Mouse (Mus musculus) right cerebral cortex, postnatal 36 days (tissue): ENCODE measurements around the gene Abtb2.

Experiments
- DNase-seq, 2 experiments: peaks; one replicate each; pipeline ENCODE4 v3.0.0; 2022; ENCODE audit warnings: low spot score in 2 of 2, mixed read lengths in 1 of 2

The Abtb2 gene

GRCm38 (mm10) chr2:103618407-103618806 is 52.3 kb downstream of the Abtb2 start:
- no peak for DNase-seq

DNA sequence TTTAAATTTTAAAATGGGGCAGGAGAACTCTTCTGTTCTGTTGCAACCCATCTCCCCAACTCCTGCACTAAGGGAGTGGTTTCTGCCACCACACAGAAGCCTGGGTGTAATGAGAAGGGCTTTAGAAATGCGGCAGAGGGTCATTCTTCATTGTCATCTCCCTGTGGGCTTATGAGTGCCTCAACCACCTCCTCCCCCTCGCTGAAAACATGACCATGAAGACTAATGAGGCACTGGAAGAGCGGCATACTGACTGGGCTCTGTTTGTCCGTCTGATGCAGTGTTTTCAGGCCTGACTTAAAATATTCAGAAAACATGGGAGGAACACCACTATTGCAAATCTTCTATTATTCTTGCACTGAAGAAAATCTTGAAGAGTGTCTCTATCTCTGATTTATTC is 56.8 kb downstream of the Abtb2 start:
- no peak for DNase-seq

- no peak for DNase-seq
Observed at GRCm38 (mm10) chr2:103625349-103625932, 59.3 kb downstream of the Abtb2 start.

GRCm38 (mm10) chr2:103627101-103627500 is 61.0 kb downstream of the Abtb2 start:
- DNase-seq: no peak

- no peak for DNase-seq
Observed at GRCm38 (mm10) chr2:103629956-103630355, 63.8 kb downstream of the Abtb2 start.

- DNase-seq: no peak
Observed at GRCm38 (mm10) chr2:103631293-103631717, 65.2 kb downstream of the Abtb2 start.

- no peak for DNase-seq
Observed at GRCm38 (mm10) chr2:103632136-103632925, 66.2 kb downstream of the Abtb2 start.

GRCm38 (mm10) chr2:103632926-103633250 is 66.8 kb downstream of the Abtb2 start:
- DNase-seq: no peak

GRCm38 (mm10) chr2:103635731-103636487 is 69.8 kb downstream of the Abtb2 start:
- DNase-seq: no peak

DNA sequence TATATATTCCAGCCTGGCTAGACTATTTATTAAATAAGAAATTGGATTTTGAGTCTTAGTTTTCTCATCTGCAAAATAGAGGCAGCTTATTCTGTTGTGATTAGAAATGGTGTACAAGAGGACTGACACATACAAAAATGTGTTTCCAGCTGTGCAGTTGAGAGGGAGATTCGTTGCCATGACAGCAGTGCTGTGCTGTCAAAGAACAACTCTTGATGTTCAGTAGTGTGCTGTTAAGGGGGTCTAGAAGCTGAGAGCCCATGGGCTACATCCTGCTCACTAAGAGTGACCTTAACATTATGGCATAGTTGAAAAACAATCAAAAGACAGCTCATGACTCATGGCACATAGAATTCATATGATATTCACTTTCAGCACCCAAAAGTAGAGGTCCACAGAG is 71.3 kb downstream of the Abtb2 start:
- DNase-seq: no peak

- DNase-seq: no peak
Observed at GRCm38 (mm10) chr2:103637943-103638342, 71.8 kb downstream of the Abtb2 start.

DNA sequence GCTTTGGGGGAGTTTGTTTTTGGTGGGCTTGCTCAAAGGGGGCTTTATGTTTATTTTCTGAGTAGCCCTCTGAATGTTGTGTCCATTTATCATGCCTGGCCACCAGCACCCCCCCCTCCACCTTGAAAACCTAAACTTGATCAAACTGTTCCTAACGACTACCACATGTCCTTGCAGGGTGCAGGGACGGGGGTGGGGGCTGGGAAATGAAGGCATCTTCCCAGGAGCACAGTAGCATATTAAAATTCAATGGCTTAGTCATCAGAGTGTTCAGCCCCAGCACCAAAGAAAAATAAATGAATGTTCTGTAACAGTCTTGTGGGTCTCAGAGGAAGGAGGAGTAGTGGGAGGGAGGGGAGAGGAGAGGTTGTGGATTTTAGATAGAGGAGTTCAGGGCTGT is 73.6 kb downstream of the Abtb2 start:
- DNase-seq: no peak

GRCm38 (mm10) chr2:103640861-103641260 is 74.8 kb downstream of the Abtb2 start:
- no peak for DNase-seq

GRCm38 (mm10) chr2:103643584-103644211 is 77.6 kb downstream of the Abtb2 start:
- no peak for DNase-seq

GRCm38 (mm10) chr2:103644418-103644817 is 78.3 kb downstream of the Abtb2 start:
- no peak for DNase-seq

GRCm38 (mm10) chr2:103650314-103650879 is 84.3 kb downstream of the Abtb2 start:
- DNase-seq: no peak

DNA sequence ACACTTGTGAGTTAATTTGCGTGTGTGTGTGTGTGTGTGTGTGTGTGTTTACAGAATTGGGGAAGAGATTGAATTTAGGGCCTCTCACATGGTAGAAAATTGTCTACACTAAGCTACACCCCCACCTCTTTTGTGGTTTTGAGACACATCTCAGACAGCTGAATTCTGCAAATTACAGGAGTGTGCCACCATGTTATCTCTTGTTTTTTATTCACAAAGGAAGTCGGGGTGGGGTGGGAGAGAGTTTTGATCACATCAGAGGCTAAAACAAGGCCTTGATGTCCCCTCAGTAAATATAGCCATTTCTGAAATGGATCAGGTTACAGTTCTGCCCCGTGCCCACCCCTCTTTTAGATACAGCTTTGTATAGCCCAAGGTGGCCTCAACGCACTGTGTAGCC is 86.0 kb downstream of the Abtb2 start:
- DNase-seq: no peak

- DNase-seq: no peak
Observed at GRCm38 (mm10) chr2:103655037-103655436, 88.9 kb downstream of the Abtb2 start.

GRCm38 (mm10) chr2:103656028-103656427 is 89.9 kb downstream of the Abtb2 start:
- no peak for DNase-seq

DNA sequence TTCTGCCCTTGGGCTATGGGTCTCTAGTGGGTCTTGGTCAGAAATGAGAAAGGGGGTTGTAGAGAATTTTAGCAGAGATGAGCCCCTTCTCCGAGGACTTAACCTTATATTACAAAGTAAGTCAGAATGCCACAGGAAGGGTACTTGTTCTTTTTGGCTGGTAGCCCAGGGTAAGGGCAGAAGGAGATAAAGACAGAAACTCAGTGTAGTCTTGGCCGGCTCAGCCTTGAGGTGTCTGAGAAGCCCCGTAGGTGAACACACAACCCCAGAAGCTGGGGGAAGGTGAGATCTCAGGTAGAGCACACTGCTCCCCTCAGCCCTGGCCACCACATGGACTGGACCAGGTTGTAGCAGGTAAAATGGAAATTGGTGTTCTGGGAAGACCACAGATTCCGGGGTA is 93.1 kb downstream of the Abtb2 start:
- DNase-seq: no peak

DNA sequence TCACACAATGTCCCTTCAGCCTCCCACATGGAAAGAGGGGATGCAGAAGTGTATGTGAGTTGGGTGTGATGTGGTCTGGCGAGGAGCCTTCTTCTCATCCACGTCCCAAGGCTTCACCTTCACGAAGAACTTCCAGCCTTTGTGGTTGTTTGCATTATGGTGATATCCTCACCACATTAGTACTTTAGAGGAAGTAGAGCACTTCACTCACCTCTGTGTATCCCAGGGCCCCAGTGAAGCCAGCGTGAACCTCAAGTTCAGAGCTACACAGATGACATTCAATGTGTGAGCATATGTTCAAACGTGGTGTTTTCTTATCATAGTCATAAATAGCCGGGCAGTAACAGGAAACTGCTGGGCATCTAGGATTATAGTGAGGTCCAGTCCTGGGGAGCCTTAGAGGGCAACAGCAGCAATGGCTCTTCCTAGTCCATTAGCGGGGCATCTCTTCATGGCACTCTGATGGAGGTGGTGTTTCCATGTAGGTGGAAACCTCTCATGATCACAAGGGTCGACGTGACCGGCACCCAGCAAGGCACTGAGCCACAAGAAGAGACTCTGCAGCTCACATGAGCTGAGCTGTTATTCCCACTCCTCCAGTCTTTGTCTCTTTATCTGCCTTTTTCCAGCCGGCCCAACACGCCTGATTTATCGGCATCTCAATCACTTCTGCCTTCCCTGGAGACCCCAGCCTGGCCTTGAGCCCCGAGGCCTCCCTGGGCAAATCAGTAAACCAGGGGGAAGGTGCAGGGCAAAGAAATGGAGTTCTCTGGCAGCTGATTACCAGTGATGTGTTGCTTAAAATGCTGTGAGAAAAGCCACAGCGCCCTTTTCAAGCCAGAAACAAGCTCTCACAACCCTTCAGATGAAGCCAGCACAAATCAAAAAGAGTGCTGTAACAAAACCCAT is 93.8 kb downstream of the Abtb2 start:
- DNase-seq: no peak
